Mouse (Mus musculus) right cerebral cortex, postnatal 4 days (tissue): ENCODE results near the gene Man1c1.

Experiments
- DNase-seq: peaks from one replicate; pipeline ENCODE4 v3.0.0-alpha.2; 2022

Man1c1 gene

GRCm38 (mm10) chr4:134703835-134704546 lies at the start of gene Man1c1:
TSS of gene Man1c1 (minus strand) at chr4:134704290.
- DNase-seq, result peak; percentile 97

- DNase-seq, result no peak
These were observed 49.6 kb upstream of the Man1c1 start for GRCm38 (mm10) chr4:134753516-134754261.

- DNase-seq, result no peak
These were observed 48.9 kb upstream of the Man1c1 start for GRCm38 (mm10) chr4:134752911-134753426.

GRCm38 (mm10) chr4:134751682-134752380 lies 47.7 kb upstream of the Man1c1 start:
- DNase-seq, result no peak

- DNase-seq, result no peak
These were observed 46.7 kb upstream of the Man1c1 start for GRCm38 (mm10) chr4:134750825-134751224.

DNA sequence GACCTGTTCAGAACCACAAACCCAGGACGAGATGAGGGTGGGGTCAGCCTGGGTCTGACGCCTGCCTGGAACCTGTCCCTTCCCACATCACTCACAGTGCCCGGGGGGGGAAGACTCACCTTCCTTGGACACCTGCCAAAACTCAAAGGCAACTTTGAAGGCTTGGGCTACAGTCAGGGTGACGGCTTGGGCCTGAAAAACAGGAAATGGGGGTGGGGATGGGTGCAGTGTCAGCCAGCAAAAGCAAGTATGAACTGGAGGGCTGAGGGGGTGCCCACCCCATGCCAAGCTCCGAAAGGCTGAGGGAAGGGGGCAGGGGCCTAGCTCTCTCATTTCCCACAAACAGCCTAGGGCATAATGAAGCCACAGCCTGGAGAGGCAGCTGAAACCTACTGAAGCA lies 46.2 kb upstream of the Man1c1 start:
- DNase-seq, result no peak

DNA sequence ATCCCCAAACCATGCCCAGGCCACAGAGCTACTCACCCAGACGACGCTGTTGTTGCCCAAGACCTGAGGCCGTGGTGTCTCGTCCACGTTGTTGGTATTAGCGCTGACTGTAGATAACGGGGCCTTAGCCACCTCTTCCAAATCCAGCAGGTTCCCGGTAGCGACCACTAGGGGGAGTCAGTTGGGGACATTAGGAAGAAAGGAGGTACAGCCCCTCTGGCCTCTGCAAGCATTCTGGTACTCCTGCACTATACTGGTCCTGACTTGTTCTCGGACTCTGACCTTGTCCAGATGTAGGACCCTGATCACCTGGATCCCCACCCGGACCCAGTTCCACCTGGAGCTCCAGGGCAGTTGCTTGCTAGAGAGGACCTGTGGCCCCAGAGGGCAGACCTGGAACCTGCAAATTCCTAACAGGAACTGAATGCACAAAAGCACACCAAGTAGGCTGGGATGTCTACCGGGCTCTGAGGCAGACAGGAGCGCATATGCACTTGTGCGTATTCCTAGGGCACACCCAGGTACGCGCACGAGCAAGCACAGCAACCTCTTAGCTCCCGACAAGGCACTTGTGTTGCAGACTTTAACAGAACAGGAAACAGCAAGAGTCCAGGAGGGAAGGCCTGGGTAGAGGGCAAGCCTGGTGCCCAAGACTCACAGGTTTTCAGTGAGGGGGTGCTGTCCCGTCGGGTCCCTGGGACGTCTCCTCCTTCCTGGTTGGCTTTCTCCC lies 45.4 kb upstream of the Man1c1 start:
- DNase-seq, result no peak

DNA sequence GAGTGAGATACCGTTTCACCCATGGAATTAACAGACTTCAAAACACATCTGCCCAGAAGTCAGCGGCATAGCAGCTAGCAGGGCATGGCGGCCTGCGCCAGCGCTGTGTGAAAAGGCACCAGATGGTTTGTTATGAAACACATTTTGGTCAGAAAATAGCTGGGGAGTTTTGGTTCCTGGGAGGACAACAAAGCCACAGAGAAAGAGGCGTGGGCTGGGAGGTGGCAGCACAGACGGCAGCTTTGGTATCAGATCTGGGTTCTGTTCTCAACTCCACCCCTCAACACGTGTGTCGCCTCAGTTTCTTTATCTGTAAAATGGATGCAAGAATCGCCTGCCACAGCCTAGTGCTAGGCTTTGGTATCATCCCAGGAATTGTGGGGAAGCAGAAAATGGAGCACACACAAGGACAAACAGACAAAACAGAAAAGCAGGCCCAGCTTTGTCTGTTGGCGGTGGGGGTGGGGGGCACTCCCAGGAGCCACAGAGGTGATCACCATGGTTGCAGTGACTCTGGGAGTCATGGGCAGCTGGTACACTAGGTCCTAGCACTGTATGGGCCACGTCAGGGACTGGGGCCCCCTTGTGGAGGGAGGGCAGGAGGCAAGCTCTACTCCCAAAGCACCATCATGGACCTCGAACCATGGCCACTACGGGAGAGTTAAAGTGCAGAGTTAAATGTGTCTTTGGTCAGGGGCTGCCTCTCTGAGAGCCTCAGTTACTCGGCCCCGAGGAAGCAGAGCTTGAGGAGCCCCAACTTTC lies 42.0 kb upstream of the Man1c1 start:
- DNase-seq, result no peak

- no peak for DNase-seq
These were observed 40.0 kb upstream of the Man1c1 start for GRCm38 (mm10) chr4:134743881-134744633.

DNA sequence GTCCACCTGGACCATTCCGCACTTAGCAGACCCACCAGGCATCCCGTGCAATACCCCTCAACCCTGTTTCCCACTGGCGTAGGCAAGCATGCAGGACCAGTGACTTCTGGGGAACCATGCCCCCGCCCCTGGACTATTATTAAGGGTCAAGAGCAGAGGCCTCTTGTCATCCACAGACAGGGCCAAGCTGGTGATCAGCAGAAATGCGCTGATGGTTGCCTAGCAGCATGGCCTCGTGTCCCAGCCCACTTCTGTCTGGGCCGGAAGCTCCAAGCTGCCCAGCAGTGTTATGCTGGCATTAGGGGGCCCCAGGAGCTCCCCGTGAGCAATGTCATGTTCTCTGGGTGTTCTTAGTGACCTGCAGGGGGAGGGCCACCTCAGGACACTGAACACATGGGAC lies 37.9 kb upstream of the Man1c1 start:
- DNase-seq, result no peak

GRCm38 (mm10) chr4:134740186-134740585 lies 36.1 kb upstream of the Man1c1 start:
- no peak for DNase-seq

DNA sequence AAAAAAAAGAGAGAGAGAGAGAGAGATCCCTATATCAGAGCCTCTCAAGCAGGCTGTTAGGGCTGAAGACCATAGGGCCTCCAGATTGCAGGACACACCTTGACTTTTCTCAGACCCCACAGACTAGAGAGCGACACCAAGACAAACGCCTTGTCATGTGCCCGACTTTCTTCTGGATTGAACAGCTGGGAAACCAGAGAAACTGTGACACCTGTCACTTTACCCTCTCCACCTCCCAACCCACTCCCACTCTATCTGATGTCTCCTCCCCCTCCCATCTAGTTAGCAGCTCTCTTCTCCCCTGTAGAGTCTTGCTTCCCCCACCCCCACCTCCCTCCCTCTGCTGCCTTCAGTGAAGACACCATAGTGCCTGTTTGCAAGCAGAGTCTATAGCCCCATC lies 35.4 kb upstream of the Man1c1 start:
- no peak for DNase-seq

DNA sequence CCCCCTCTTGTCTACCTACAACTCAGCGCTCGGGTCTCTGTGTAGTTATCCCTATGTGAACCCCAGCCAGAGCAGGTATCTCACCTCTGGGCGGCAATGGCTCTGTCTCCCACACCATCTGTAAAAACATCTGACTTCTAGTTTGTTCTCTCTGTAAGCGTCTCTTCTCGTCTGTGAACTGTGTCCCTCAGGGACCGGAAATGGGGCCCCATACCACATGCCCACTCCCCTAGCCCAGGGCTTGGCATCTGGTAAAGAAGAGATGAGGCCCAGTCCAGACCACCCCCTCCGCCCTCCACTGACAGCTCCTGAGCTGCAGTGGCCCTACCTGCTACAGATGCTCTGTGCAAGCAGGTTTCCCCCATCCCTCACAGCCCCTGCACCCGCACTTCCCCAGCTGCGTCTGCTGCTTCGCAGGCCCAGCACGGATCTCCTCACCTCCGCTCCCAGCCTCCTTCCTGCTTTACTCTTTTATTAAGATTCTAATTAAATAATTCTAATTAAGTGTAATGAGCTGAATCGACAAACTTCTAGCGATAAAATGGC lies 33.3 kb upstream of the Man1c1 start:
- DNase-seq, result no peak

DNA sequence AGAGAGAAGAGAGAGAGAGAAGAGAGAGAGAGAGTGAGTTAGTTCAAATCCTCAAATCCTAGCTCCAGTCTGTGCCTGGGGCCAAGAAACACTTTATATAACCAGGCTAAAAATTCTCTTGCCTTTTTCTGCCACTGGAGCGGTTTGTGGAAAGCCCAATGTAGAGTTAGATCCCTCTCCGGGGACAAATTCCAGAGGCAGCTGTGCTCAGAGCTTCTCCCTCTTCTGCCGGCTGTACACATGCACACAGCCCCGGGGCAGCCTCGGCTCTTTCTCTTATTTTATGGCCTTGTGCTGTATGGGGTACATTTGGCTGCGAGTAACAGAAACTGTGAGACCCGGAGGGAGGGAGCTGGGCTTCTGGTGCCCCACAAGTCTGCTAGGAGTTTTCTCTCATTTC lies 32.1 kb upstream of the Man1c1 start:
- DNase-seq, result no peak

GRCm38 (mm10) chr4:134734629-134735081 lies 30.6 kb upstream of the Man1c1 start:
- no peak for DNase-seq

- DNase-seq, result no peak
These were observed 30.0 kb upstream of the Man1c1 start for GRCm38 (mm10) chr4:134734038-134734628.

DNA sequence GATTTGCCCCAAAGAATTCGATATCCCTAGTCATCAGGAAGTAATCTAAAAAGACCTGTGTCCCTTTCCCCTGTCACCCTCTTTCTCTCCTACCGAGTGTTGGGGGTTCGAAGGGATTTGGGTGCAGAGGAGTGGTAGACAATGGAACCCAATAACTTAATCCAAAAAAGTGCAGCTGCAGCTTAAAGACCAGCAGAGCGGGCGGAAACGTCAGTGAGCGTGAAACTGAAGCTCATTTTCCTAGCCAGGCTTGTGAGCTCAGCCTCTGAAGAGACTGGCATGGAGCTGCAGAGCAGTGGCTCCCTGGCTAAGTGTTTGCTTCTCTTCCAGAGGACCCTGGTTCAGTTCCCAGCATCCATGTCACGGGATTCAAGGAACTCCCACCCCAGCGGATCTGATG lies 29.3 kb upstream of the Man1c1 start:
- DNase-seq, result no peak

GRCm38 (mm10) chr4:134730106-134730505 lies 26.0 kb upstream of the Man1c1 start:
- DNase-seq, result no peak

GRCm38 (mm10) chr4:134725735-134726345 lies 21.8 kb upstream of the Man1c1 start:
- no peak for DNase-seq

GRCm38 (mm10) chr4:134724974-134725373 lies 20.9 kb upstream of the Man1c1 start:
- no peak for DNase-seq
